Mouse (Mus musculus): ENCODE results near the gene Vmn1r206. TPM values are rescaled to one million over a fixed set of nuclear protein-coding genes. Genes with fewer than 3 reads are reported as not detected.

Vmn1r206 gene
- total RNA-seq (2023): not detected

DNA sequence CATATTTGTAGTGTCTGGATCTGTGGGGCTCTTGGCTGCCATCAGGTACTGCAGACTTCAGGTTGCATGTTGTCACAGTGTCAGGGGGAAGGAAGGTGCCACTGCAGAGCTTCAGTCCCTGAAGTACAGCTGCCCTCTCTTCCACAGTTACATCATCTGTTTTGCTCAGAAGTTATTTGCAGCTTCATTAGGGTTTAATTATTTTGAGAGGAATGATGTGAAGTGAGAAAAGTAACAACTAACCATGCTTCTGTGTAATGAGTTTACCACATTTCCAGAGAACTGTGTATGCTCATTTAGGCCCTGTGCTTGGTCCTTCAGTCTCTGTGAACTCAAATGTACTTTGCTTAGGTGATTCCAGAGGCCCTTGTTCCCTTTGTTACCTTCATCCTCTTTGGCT lies at the start of gene Vmn1r206:
Vmn1r206 (minus strand) TSS at position 101 of the 400 bp plus-strand sequence.

DNA sequence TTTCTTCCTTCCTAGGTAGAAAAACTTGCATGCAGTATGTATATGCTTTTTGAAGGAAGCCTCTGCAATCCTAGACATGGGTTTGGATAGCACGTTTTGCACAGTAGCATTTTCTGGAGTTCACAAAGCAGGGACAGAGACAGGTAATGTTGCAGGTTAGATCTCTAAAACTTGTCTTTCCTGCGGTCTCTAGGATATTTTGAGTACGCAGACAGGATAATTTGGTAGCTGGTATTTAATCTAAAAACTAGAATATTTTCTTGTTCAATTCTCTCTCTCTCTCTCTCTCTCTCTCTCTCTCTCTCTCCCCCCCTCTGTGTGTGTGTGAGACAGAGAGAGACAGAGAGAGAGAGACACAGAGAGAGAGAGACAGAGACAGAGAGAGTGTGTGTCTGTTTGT lies 31.2 kb downstream of the Vmn1r206 start, which contains the start of gene Vmn1r205:
Vmn1r205 (minus strand) TSS at position 101 of the 400 bp plus-strand sequence.

Other genes with a start within 250 kb of the Vmn1r206 start
- not detected for gene Vmn1r199, start 244.4 kb downstream of the Vmn1r206 start, total RNA-seq (2023)
- gene Vmn1r200, start 233.9 kb downstream of the Vmn1r206 start, total RNA-seq (2023): not detected
- not detected for gene Vmn1r201, start 152.3 kb downstream of the Vmn1r206 start, total RNA-seq (2023)
- not detected for gene Vmn1r202, start 118.9 kb downstream of the Vmn1r206 start, total RNA-seq (2023)
- not detected for gene Vmn1r203, start 106.1 kb downstream of the Vmn1r206 start, total RNA-seq (2023)
- not detected for gene Vmn1r204, start 71.1 kb downstream of the Vmn1r206 start, total RNA-seq (2023)
- gene Vmn1r205, start 31.3 kb downstream of the Vmn1r206 start, total RNA-seq (2023): not detected
- under 1 TPM in 1 of 2 experiments, not detected in 1; 0.12 TPM for gene Vmn1r207-ps, start 105.4 kb upstream of the Vmn1r206 start, total RNA-seq (2023)
- not detected for gene Vmn1r208, start 153.1 kb upstream of the Vmn1r206 start, total RNA-seq (2023)
- under 1 TPM in 1 of 2 experiments, not detected in 1; 0.08 TPM for gene Vmn1r209, start 185.4 kb upstream of the Vmn1r206 start, total RNA-seq (2023)
- gene Vmn1r210, start 207.1 kb upstream of the Vmn1r206 start, total RNA-seq (2023): not detected
- gene Vmn1r211, start 233.3 kb upstream of the Vmn1r206 start, total RNA-seq (2023): not detected

All from monocyte, adult 59 days (primary cell).